Mouse (Mus musculus) testis, postnatal 14 days (tissue): ENCODE results near the gene Pla2g1b.
"Not testable (repeated sequence)": the region's sequence is repeated elsewhere in the genome, so short reads cannot be mapped to it uniquely, and the experiment has no call there.

ENCODE experiments used
- DNase-seq: peaks from one replicate; pipeline ENCODE4 v3.0.0; 2021; ENCODE audit warnings: low spot score

The Pla2g1b gene

GRCm38 (mm10) chr5:115465642-115466420 lies at the start of gene Pla2g1b:
Gene Pla2g1b (plus strand): TSS chr5:115466262.
- DNase-seq = no peak

- no peak for DNase-seq
These were observed 37.2 kb upstream of the Pla2g1b start for GRCm38 (mm10) chr5:115428831-115429358.

- DNase-seq = no peak
These were observed 36.5 kb upstream of the Pla2g1b start, which contains the start of gene Msi1 for GRCm38 (mm10) chr5:115429359-115430186. Gene Msi1 (plus strand): TSS chr5:115429599.

GRCm38 (mm10) chr5:115430187-115430960 lies 35.7 kb upstream of the Pla2g1b start:
- no peak for DNase-seq

- DNase-seq = peak; percentile 80
These were observed 34.8 kb upstream of the Pla2g1b start for GRCm38 (mm10) chr5:115431061-115431897.

- no peak for DNase-seq
These were observed 34.2 kb upstream of the Pla2g1b start for GRCm38 (mm10) chr5:115431898-115432259.

- no peak for DNase-seq
These were observed 33.7 kb upstream of the Pla2g1b start for GRCm38 (mm10) chr5:115432395-115432794.

- no peak for DNase-seq
These were observed 32.9 kb upstream of the Pla2g1b start for GRCm38 (mm10) chr5:115433191-115433590.

GRCm38 (mm10) chr5:115434280-115434852 lies 31.7 kb upstream of the Pla2g1b start:
- DNase-seq = no peak

- no peak for DNase-seq
These were observed 31.0 kb upstream of the Pla2g1b start for GRCm38 (mm10) chr5:115434853-115435754.

GRCm38 (mm10) chr5:115435755-115436379 lies 30.2 kb upstream of the Pla2g1b start:
- peak; percentile 45 for DNase-seq

GRCm38 (mm10) chr5:115436421-115437124 lies 29.5 kb upstream of the Pla2g1b start:
- peak; percentile 79 for DNase-seq

- DNase-seq = no peak
These were observed 28.7 kb upstream of the Pla2g1b start for GRCm38 (mm10) chr5:115437242-115437944.

- DNase-seq = no peak
These were observed 28.1 kb upstream of the Pla2g1b start for GRCm38 (mm10) chr5:115437945-115438315.

GRCm38 (mm10) chr5:115438667-115439066 lies 27.4 kb upstream of the Pla2g1b start:
- DNase-seq = no peak

- DNase-seq = peak; percentile 65
These were observed 24.7 kb upstream of the Pla2g1b start for GRCm38 (mm10) chr5:115441205-115441849.

GRCm38 (mm10) chr5:115442663-115443062 lies 23.4 kb upstream of the Pla2g1b start:
- DNase-seq = not testable (repeated sequence)
